Mouse (Mus musculus) monocyte, adult 5-6 weeks (primary cell): ENCODE results near the gene Rapgef1. TPM values are rescaled to one million over a fixed set of nuclear protein-coding genes. Genes with fewer than 3 reads are reported as not detected.
A peak's percentile ranks its signal among the peaks of the same experiment; 100 is the strongest.

Source experiments
- ATAC-seq: fragments of 153-309, 156-312 bp; replicated peaks from 2 replicates; pipeline ENCODE4 v1.8.0; 2017; ENCODE audit warnings: mild to moderate bottlenecking; ENCODE audit not compliant: low TSS enrichment, insufficient number of reproducible peaks, severe bottlenecking, poor library complexity, low FRiP score
- total RNA-seq: library from RNA; stranded (forward); fragments of 200-1000, 200-491, 200-594 nt; gene quantifications from 3 replicates; pipeline ENCODE4 v1.2.3, GENCODE M21; 2017

The Rapgef1 gene
- total RNA-seq = 62.3 to 108 TPM (median 83.0 TPM) in 3 replicates

GRCm38 (mm10) chr2:29619484-29620300, at the start of gene Rapgef1:
Gene Rapgef1 (plus strand): TSS chr2:29619720.
- ATAC-seq = peak; percentile 59

DNA sequence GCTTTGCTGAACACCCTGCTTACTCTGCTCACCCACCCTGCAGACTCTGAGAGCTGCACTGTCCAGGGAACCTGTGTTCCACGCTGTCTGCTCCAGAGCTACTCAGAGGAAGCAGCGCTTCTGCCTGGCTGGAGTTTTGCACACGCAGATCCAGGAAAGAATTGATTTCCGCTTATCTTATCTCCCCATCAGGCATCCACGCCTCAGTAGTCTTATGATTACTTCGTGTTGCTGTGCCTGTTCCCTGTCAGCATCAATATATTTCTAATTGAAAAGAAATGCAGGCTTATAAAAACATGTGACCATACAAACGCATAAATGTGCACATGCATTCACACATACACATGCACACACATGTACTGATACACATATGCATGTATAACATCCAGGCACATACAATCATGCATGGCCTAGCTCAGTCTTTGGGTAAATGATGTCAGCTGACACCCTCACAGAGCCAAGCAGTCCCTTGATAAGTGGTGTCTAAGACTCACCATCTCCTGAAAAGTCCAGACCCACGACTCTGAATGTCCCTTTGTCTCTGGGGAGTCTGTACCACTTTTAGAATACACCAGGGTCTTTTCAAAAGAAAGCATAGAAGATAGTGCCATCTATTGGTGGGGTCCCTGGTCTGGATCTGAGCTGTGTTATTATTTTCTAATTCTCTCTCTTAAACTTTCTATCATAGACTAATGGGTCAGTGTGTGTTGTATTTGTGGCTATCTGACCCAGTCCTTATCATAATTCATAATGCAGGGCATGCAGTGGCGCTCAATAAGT, 47.4 kb upstream of the Rapgef1 start:
- no peak for ATAC-seq

DNA sequence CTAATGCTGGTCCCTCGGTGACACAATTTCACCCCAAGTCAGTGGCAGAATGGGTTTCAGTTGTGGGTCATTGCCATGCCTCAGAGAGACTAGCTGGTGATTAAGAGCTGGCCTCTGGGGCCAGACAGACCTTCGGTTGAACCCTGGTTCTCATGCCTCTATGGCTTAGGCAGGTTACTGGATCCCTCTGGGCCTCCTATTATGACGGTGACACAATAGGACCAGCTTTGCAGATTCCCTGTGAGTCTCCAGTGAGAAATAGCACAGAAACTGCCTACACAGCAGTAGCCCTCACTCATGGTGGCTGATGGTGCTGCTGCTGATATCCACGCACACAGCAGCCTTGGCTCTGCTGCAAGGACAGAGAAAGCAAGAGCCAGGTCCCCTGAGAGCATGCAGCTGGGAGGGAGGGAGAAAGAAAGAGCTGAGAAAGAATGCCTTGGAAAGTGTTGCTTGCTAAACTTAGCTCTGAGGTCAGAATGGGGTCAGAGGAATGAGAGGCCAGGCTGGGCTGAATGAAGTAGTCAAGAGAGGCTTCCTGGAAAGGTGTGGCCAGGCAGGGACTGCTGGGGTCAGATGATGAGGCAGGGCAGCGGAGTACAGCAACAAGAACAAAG, 46.6 kb upstream of the Rapgef1 start:
- no peak for ATAC-seq

GRCm38 (mm10) chr2:29573591-29573990, 45.9 kb upstream of the Rapgef1 start:
- no peak for ATAC-seq

DNA sequence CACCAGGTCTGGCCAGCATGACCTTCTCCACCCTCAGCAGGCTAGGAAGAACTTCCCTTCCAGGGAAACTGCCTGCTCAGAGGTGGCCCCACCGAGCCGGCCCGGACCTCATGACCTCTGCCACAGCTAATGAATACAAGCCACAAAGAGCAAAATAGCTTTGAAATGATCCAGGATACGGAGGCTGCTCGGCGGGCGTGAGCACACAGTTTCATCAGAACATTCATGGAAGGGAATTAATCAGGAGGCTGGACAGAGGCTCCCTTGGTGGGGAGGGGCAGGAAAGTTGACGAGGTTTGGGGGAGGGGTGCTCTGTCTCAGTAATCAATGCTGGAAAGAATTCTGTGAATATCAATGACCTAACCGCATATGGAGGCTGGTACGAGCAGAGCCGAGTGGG, 45.3 kb upstream of the Rapgef1 start:
- no peak for ATAC-seq

- ATAC-seq = peak; percentile 92
Observed at GRCm38 (mm10) chr2:29582415-29582814, 37.1 kb upstream of the Rapgef1 start.

DNA sequence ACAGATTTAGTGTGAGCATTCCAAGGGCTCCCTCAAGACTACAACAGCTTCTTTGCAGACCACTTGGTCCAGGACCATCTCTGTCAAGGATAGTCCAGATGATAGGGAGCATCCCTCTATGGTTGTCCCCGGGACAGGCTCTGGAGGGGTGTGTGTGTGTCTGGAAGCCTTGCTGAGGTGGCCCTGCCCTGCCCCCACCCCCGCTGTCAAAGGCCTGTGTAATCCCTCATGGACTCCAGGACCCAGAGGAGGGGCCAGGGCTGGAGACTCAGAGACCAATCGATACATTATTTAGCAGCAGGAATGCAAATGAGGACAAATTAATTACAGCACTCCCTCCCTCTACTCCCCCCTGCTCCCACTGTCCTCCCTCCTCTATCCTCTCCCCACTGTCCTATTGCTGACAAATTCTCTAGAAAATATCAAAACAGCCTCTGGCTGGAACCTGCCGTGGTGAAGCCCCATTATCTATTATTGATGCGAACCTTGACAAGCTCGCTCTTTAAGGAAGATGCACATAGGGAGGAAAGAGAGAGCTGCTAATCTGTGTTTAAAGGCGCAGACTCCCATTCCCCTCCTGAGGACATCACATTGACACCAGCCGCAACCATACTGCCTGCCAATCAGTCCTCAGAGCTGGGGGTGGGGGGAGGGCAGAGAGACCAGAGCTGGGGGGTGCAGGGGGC, 33.4 kb upstream of the Rapgef1 start:
- ATAC-seq = no peak

DNA sequence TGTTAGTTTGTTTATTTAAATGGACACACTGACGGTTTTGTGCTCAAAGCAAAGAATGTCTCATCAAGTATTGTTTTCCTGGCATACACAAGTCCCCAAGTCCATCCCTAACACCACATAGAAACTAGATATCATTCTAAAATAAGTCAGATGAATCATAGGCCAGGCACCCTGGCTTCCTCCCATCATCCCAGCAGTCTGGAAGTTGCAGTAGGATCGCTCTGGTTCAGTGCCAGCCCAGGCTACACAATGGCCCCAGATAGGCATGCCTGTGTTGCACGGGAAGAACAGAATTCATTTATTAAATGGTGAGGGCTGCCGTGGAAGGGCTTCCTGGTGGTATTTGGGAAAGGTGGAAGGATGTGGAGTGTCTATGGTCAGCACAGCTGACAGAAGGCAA, 31.5 kb upstream of the Rapgef1 start:
- ATAC-seq = no peak

- ATAC-seq = no peak
Observed at GRCm38 (mm10) chr2:29589266-29589665, 30.3 kb upstream of the Rapgef1 start.

DNA sequence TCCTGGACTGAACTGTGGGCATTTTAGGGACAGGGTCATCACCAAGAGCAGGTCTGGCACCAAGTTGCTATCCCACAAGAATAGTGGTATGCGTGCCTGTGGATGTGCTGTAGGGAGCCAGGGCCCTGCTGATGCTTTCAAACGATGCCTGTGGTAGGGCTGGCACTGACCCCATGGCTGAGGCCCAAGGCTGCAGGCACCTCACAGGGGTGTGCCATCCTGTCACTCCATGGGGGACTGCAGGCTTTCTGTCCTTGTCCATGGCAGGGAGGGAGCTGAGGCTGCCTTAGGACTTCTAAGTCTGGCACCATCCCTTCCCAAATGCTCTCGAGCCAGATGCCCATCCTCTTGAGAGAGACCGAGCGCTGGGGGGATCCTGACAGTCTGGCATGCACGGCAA, 27.9 kb upstream of the Rapgef1 start:
- no peak for ATAC-seq

DNA sequence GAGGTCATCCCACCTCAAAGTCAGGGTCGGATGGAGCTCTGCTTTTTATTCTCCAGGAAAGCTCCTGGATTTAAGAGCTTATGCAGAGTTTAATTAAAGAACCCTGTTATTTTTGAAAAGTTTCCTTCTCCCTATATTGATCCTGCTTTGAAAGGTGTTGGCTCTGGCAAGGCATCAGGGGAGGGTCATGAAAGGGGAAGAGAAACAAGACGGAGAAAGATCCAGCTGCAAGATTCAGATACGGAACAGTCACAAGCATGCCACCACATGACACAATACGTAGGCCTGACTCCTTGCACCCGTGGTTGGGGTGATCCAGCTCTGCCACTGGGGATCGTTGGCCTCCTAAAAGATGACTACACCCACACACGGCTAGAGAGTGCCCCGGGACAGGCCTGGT, 27.0 kb upstream of the Rapgef1 start:
- no peak for ATAC-seq

- ATAC-seq = peak; percentile 68; the same call in 1 of the 2 replicates
Observed at GRCm38 (mm10) chr2:29603930-29604329, 15.6 kb upstream of the Rapgef1 start.

GRCm38 (mm10) chr2:29605591-29605990, 13.9 kb upstream of the Rapgef1 start:
- no peak for ATAC-seq

DNA sequence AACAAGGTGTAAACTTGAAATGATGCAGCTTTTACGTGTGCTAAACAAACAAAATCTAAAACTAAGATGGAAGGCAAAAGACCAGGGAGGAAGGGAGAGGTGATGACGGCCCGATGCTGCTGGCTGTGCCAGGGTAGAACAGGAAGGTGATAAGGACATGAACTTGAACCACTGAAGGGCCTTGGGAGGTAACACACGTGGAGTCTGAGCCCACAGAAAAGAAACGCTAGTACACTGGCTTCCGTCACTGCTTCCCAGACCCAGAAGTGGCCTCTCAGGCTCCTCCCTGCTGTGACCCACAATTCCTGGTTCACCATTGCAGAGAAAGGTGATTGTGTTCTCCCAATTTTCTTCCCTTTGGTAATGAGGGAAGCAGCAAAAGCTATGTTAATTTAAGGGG, 13.1 kb upstream of the Rapgef1 start:
- ATAC-seq = no peak

GRCm38 (mm10) chr2:29617341-29617740, 2.2 kb upstream of the Rapgef1 start:
- ATAC-seq = no peak

DNA sequence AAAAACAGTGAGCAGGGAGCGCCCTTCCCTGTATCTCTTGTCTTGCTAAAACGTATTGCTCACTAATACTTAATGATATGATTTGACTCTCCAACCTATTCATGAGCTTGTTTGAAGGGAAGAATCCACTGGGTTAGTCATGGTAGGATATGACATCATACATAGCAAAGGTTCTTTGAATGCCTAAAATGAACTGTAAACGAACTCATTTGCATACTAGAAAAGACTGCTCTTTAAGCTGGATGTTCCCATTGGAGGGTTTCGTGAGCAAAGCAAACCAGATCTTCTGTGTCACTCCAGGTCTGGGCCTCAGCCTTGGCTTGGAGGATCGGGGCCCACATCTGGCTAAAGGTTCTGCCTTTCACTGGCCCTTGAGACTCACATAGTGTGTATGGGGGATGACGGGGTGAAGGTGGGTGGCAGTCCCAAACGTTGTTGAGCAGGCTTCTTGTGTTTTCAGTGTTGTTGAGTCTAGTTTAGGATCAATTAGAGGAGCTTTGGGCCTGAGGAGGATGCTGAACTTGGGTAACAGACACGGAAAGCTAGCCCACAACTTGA, 515 bp upstream of the Rapgef1 start:
- ATAC-seq = no peak

GRCm38 (mm10) chr2:29620301-29620827, 844 bp downstream of the Rapgef1 start:
- ATAC-seq = no peak

GRCm38 (mm10) chr2:29621163-29621562, 1.6 kb downstream of the Rapgef1 start:
- no peak for ATAC-seq
